Mouse (Mus musculus): Measurements from ENCODE around the gene Svop.

DNA sequence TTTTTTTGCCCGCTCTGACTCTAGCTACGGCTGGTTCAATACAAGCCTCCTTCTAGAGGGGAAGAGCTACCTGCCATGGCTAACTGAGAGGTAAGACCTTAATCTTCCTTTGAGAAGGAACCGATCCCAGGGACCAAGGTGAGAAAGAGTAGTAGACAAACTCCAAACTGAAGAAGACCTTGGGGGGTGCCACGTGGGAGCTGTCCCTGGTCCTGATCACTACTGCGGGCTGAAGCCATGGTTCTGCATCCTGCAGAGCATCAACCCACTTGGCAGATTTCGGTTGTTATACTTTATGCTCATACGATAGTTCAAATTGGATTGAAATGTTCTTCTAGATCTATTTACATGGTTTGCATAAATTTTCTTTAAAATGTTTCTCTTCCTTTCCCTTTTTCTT lies 76.2 kb downstream of the Svop start:
- no peak for TF ChIP-seq POLR2A (IDR thresholded peaks at IDR 0.05; ENCODE audit: borderline replicate concordance, extremely low read depth, low read depth, low read length)
- TF ChIP-seq CTCF (IDR thresholded peaks at IDR 0.05; ENCODE audit: insufficient read depth, low read length) = no peak

Data from lung, adult 2 months (tissue).